Mouse (Mus musculus): Measurements from ENCODE around the gene Asb10.

DNA sequence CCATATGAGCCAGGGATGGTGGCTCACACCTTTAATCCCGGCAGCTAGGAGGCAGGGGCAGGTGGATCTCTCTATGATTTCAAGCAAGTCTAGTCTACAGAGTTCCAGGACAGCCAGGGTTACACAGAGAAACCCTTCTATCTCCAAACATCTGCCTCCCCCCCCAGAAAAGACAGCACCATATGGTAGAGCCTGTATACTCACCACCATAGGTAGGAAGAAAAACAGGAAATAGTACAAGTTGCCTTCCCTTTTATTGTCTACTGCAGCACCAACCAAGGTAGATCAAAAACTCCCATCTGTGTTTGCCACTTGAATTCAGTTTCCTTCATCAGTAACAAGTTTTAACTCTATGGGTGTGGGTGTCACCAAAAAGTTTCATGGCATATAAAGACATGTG, 35.2 kb upstream of the Asb10 start:
- TF ChIP-seq ZC3H11A (IDR thresholded peaks at IDR 0.05; ENCODE audit: borderline replicate concordance, low read depth, low read length) (no peak), ZNF384 (IDR thresholded peaks at IDR 0.05; ENCODE audit: low read depth, low read length) (no peak), CHD2 (IDR thresholded peaks at IDR 0.05; ENCODE audit: low read depth, low read length) (no peak)
